Mouse (Mus musculus) heart, embryonic 14.5 days (tissue): Measurements from ENCODE around the gene Gnptg. TPM values are rescaled to one million over a fixed set of nuclear protein-coding genes. Genes with fewer than 3 reads are reported as not detected.
A peak's percentile ranks its signal among the peaks of the same experiment; 100 is the strongest.

ENCODE experiments used
- ATAC-seq: fragments of 200-750 bp; cut with Nextera tagmentation; 2 replicates; pipeline ENCODE4 v1.8.0; 2017; ENCODE audit warnings: low read depth, moderate TSS enrichment; ENCODE audit not compliant: insufficient number of reproducible peaks, insufficient read depth, low FRiP score
- H3K27ac ChIP-seq, 2 experiments: fragments of 200-500 bp in 1 of 2; fragments of 300-500 bp in 1 of 2; sonication (generic) in 1 of 2; replicated peaks in 1 of 2; 2 replicates each; pipeline ENCODE4 v1.5.1; 2012 to 2014; ENCODE audit warnings: low read depth in 2 of 2, low read length in 2 of 2, control low read depth in 1 of 2, mild to moderate bottlenecking in 1 of 2, mixed read lengths in 1 of 2; ENCODE audit not compliant: control insufficient read depth in 1 of 2, insufficient read depth in 1 of 2
- H3K27me3 ChIP-seq: fragments of 300-500 bp; sonication (generic); 2 replicates; pipeline ENCODE4 v1.6.1; 2014; ENCODE audit warnings: mild to moderate bottlenecking, low read length, control low read depth; ENCODE audit not compliant: control insufficient read depth, insufficient read depth
- H3K36me3 ChIP-seq: fragments of 300-500 bp; sonication (generic); 2 replicates; pipeline ENCODE4 v1.6.1; 2014; ENCODE audit warnings: mild to moderate bottlenecking, control low read depth, low read length, mixed read lengths; ENCODE audit not compliant: control insufficient read depth, insufficient read depth
- H3K4me1 ChIP-seq, 2 experiments: fragments of 200-500 bp in 1 of 2; fragments of 300-500 bp in 1 of 2; sonication (generic) in 1 of 2; 2 replicates each; pipeline ENCODE4 v1.6.1; 2012 to 2014; ENCODE audit warnings: low read length in 2 of 2, control low read depth in 1 of 2, mixed read lengths in 1 of 2; ENCODE audit not compliant: control insufficient read depth in 2 of 2, insufficient read depth in 2 of 2
- H3K4me2 ChIP-seq: fragments of 300-500 bp; sonication (generic); 2 replicates; pipeline ENCODE4 v1.6.1; 2014; ENCODE audit warnings: mild to moderate bottlenecking, low read length
- H3K4me3 ChIP-seq, 2 experiments: fragments of 200-500 bp in 1 of 2; fragments of 300-500 bp in 1 of 2; sonication (generic) in 1 of 2; 2 replicates each; pipeline ENCODE4 v1.5.1; 2012 to 2014; ENCODE audit warnings: low read length in 2 of 2, mild to moderate bottlenecking in 2 of 2, control low read depth in 1 of 2, low read depth in 1 of 2, moderate library complexity in 1 of 2; ENCODE audit not compliant: control insufficient read depth in 1 of 2, insufficient read depth in 1 of 2
- H3K9ac ChIP-seq: fragments of 300-500 bp; sonication (generic); 2 replicates; pipeline ENCODE4 v1.6.1; 2014; ENCODE audit warnings: mild to moderate bottlenecking, low read length
- H3K9me3 ChIP-seq: fragments of 300-500 bp; sonication (generic); 2 replicates; pipeline ENCODE4 v1.6.1; 2016; ENCODE audit warnings: low read length, control low read depth; ENCODE audit not compliant: control insufficient read depth
- WGBS: fragments of 180-500 bp; shearing (Covaris S2); extraction: QIAGEN DNeasy Blood & Tissue Kit; methylation state at CpG from one replicate; pipeline ENCODE4 v1.1.7; 2014; 5-methylcytosine and 5-hydroxymethylcytosine counted together
- polyA plus RNA-seq: library from polyadenylated mRNA; unstranded; fragments of >200 nt; fragmentation: Nextera tagmentation; extraction: Ambion mirVana; gene quantifications from 2 replicates; pipeline ENCODE4 v1.2.1, GENCODE M21; 2014

Gnptg gene
- polyA plus RNA-seq, result 23.8 and 25.9 TPM in 2 replicates

DNA sequence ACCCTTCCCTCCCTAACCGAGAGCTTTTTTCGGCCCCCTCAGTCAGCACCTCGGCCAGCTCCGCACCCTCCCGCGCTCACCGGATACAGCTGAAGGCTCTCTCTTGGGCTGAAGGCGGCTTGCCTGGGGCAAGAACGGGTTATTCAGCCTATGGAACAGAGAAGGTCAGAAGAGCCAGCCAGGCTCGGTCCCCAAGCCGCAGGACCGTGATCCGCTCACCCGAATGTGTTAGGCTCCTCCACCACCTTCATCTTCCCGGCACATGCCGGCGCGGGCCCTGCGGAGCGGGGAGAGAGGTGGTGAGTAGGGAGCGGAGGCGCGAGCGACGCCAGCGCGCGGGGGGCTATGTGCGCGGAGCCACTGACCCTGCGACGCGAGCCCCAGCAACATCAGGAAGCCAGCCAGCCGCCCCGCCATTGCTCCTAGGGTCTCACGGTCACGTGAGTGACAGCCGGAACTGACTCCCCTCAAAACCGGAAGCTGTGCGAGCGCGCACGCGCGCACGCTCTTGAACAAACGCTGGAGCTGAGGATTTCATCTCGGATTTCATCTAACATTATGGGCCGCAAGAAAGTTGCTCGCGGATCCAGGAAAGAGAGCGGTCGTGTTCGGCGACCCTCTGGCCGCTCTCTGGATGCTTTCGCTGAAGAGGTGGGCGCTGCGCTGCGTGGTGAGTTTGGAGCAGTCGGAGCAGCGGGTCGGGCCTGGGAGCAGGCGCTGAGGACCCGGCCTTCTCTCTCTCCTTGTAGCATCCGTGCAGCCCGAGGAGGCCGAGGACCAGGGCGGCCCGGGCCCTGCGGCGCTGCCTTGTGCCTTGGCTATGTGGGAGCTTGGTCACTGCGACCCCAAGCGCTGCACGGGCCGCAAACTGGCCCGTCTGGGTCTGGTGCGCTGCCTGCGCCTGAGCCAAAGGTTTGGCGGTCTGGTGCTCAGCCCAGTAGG is at the start of gene Gnptg, which contains the start of gene Tsr3:
TSS of gene Gnptg (minus strand) at position 430 of the 942 bp plus-strand sequence.
TSS of gene Tsr3 (plus strand) at position 476 of the 942 bp plus-strand sequence.
- Histone ChIP-seq H3K4me1 (peaks cover 6 to 13% of the 10 kb centered on the region in 2 experiments; a peak in 3 of 4 replicates), H3K9me3 (no peaks in the 10 kb centered on the region), H3K36me3 (peaks cover 39% of the 10 kb centered on the region), H3K4me3 (peak within 1 kb of the TSS; percentile 72 to 97), H3K9ac (peak within 1 kb of the TSS; percentile 84), H3K27ac (peak within 1 kb of the TSS; percentile 40 to 71), H3K4me2 (peak within 1 kb of the TSS; percentile 73), H3K27me3 (no peaks in the 10 kb centered on the region)
- ATAC-seq, result peak; percentile 75
- under 1% methylated on average over 80 of the region's 80 CpGs for WGBS

DNA sequence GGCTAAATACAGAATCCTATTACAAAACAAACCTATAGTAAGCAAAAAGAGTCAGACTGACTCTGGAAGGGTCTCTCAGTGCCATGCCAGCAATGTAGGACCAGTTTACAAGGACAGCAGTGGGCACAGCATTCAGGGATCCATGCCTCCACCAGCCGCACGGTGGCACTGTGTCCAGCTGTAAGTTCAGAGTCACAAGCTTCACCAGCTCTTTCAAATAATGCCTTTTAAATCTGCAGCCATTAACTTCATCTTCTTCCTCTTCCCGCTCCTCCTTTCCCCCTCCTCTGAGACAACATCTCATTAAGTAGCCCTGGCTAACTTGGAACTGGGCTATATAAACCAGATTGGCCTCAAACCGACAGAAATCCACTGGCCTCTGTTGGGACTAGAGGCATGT is 48.9 kb upstream of the Gnptg start:
- 0 out of 2 replicates have a peak, but pooled peaks cover 2% of the 10 kb centered on the region for H3K9me3 ChIP-seq
- H3K4me2 ChIP-seq, result no peak overlapping the region
- no peak overlapping the region for H3K4me3 ChIP-seq
- no peaks in the 10 kb centered on the region for H3K27me3 ChIP-seq
- H3K4me1 ChIP-seq, result no peaks in the 10 kb centered on the region
- H3K9ac ChIP-seq, result no peak overlapping the region
- no peak for ATAC-seq
- H3K27ac ChIP-seq, result no peak overlapping the region
- H3K36me3 ChIP-seq, result no peaks in the 10 kb centered on the region
- 19% methylated on average over 4 of the region's 4 CpGs for WGBS

DNA sequence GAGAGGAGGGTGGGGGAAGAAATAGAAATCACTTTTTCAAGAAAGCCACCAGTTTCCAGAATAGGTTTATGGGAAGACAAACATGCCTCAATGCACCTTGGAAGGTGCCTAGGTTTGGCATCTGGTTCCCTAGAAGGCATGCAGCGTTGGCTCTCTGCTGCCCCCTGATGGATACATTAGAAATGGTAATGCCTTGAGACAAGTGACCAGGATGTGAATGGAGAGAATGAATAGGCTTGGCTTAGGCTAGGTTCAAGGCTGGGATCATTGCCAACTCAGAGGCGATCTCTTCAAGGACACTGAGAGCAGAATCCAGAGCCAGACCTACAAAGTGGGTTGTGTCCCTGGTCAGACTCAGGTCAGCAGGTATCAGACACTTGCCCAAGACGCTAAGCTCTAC is 45.1 kb upstream of the Gnptg start:
- Histone ChIP-seq H3K36me3 (no peaks in the 10 kb centered on the region), H3K4me3 (no peak overlapping the region), H3K27me3 (no peaks in the 10 kb centered on the region), H3K27ac (no peak overlapping the region), H3K9me3 (0 out of 2 replicates have a peak, but pooled peaks cover 7% of the 10 kb centered on the region), H3K4me2 (no peak overlapping the region), H3K9ac (no peak overlapping the region), H3K4me1 (no peaks in the 10 kb centered on the region)
- ATAC-seq, result no peak
- 14% methylated on average over 3 of the region's 3 CpGs for WGBS

DNA sequence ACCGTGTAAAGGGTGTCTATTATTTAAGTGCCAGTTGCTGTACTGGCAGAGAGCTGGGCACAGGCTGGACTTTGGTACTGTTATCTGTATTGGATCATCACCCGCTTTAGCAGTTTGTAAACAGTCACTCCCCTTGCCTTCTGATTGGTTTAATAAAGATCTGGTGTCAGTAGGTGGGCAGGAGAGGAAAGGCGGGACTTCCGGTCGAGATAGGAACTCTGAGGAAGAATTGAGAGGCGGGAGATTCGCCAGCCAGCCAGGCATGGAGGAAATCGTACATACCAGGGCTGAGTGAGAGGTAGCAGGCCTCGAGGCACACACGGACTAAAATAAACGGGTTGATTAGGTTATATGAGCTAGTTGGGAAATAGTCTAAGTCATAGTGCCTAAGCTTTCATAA is 42.2 kb upstream of the Gnptg start:
- ATAC-seq, result no peak
- 0 out of 2 replicates have a peak, but pooled peaks cover 7% of the 10 kb centered on the region for H3K9me3 ChIP-seq
- no peaks in the 10 kb centered on the region for H3K36me3 ChIP-seq
- H3K4me1 ChIP-seq, result no peaks in the 10 kb centered on the region
- H3K27ac ChIP-seq, result no peak overlapping the region
- H3K27me3 ChIP-seq, result no peaks in the 10 kb centered on the region
- no peak overlapping the region for H3K9ac ChIP-seq
- 27% methylated on average over 11 of the region's 11 CpGs for WGBS
- H3K4me2 ChIP-seq, result peak overlapping the region; percentile 21
- no peak overlapping the region for H3K4me3 ChIP-seq

DNA sequence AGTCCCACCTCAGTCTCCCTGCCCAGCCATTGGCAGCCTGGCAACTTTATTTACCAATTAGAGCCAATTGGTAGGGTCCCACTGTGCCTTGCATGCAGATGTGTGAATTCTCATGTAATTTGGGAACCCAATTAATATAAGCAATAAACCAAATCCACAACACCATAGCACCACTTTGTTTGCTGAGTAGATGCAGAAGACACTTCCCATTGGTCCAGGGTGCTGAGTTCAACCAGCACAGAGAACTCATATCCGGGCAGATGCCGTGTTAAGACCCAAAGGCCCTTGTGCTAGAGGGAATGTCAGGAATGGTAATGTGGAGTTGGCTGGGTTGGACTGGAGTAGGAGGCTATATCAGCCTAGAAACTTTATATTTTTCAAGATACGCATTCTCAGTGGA is 35.9 kb upstream of the Gnptg start:
- Histone ChIP-seq H3K27ac (no peak overlapping the region), H3K9me3 (no peaks in the 10 kb centered on the region), H3K27me3 (no peaks in the 10 kb centered on the region), H3K4me1 (peaks cover 15 to 20% of the 10 kb centered on the region in 2 experiments), H3K4me2 (no peak overlapping the region), H3K4me3 (no peak overlapping the region), H3K9ac (no peak overlapping the region), H3K36me3 (0 out of 2 replicates have a peak, but pooled peaks cover under 1% of the 10 kb centered on the region)
- WGBS, result 87% methylated on average over 3 of the region's 3 CpGs
- ATAC-seq, result no peak

DNA sequence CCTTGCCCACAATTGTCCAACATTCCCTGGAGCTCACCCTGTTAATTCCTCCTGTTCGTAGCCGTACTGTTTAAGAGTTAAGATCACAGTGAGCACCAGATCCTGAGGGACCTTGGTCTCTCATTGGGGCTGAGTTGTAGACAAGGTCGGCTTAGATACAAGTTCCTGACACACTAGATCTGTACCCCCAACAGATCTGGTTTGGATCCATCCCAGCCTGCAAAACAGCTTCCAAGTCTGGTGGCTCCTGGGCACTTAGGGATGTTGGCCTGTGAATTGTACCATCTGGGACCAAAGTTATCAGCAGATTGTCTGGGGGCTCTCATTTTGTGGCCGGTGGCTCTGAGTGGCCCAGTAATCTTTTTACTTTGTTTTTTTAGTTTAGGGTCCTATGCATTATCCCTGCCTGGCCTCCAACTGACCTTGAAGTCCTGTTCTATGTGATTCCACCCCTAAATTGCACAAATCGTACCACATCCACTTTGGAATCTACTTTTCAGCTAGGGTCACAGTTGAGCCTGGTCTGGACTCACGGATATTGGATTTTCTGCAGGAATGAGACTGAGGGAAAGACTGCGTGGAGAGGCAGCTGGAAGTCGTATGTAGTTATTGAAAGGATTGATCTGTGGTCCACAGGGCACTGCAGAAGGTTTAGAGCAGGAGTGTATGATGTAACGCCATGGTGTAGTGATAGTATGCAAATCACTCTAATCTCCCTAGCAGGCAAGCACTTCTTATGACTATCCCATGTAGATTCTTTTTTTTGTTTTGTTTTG is 34.8 kb upstream of the Gnptg start, which contains the start of gene Ube2i:
TSS of gene Ube2i (minus strand) at position 52 of the 776 bp plus-strand sequence.
- H3K27ac ChIP-seq, result peak within 1 kb of the TSS; percentile 99
- peaks cover 11% of the 10 kb centered on the region for H3K36me3 ChIP-seq
- H3K4me2 ChIP-seq, result peak within 1 kb of the TSS; percentile 98
- ATAC-seq, result no peak
- H3K4me3 ChIP-seq, result peak within 1 kb of the TSS; percentile 97 to 99
- H3K9me3 ChIP-seq, result no peaks in the 10 kb centered on the region
- no peaks in the 10 kb centered on the region for H3K27me3 ChIP-seq
- WGBS, result 83% methylated on average over 9 of the region's 9 CpGs
- H3K4me1 ChIP-seq, result peaks cover 18 to 30% of the 10 kb centered on the region in 2 experiments
- H3K9ac ChIP-seq, result peak within 1 kb of the TSS; percentile 100
